Mouse (Mus musculus) adipocyte (in vitro differentiated cells): ENCODE results near the gene Zfp385a.

Experiments
- DNase-seq: peaks from one replicate; pipeline ENCODE4 v3.0.0-alpha.2; 2016; ENCODE audit warnings: low spot score

Gene Zfp385a

GRCm38 (mm10) chr15:103308056-103308875 lies 31.6 kb downstream of the Zfp385a start:
- no peak for DNase-seq

GRCm38 (mm10) chr15:103307125-103307524 lies 32.8 kb downstream of the Zfp385a start:
- peak; percentile 99 for DNase-seq

- DNase-seq, result peak; percentile 74
Measured at GRCm38 (mm10) chr15:103305792-103306645, 33.9 kb downstream of the Zfp385a start.

GRCm38 (mm10) chr15:103305070-103305678 lies 34.7 kb downstream of the Zfp385a start:
- DNase-seq, result peak; percentile 100

GRCm38 (mm10) chr15:103304616-103304969 lies 35.3 kb downstream of the Zfp385a start:
- no peak for DNase-seq

- DNase-seq, result peak; percentile 72
Measured at GRCm38 (mm10) chr15:103303916-103304615, 35.8 kb downstream of the Zfp385a start.

GRCm38 (mm10) chr15:103302341-103303021 lies 37.4 kb downstream of the Zfp385a start:
- no peak for DNase-seq

GRCm38 (mm10) chr15:103301547-103302340 lies 38.1 kb downstream of the Zfp385a start:
- peak; percentile 62 for DNase-seq

- DNase-seq, result peak; percentile 90
Measured at GRCm38 (mm10) chr15:103301046-103301445, 38.8 kb downstream of the Zfp385a start.

- DNase-seq, result no peak
Measured at GRCm38 (mm10) chr15:103300560-103300959, 39.3 kb downstream of the Zfp385a start.

- DNase-seq, result no peak
Measured at GRCm38 (mm10) chr15:103300067-103300471, 39.8 kb downstream of the Zfp385a start.

- DNase-seq, result no peak
Measured at GRCm38 (mm10) chr15:103299644-103300043, 40.2 kb downstream of the Zfp385a start.

- no peak for DNase-seq
Measured at GRCm38 (mm10) chr15:103298861-103299616, 40.9 kb downstream of the Zfp385a start.

GRCm38 (mm10) chr15:103298026-103298425 lies 41.9 kb downstream of the Zfp385a start:
- DNase-seq, result no peak

GRCm38 (mm10) chr15:103297313-103297712 lies 42.6 kb downstream of the Zfp385a start:
- DNase-seq, result no peak

- DNase-seq, result no peak
Measured at GRCm38 (mm10) chr15:103295851-103296250, 44.0 kb downstream of the Zfp385a start.

- no peak for DNase-seq
Measured at GRCm38 (mm10) chr15:103294649-103295048, 45.2 kb downstream of the Zfp385a start.

GRCm38 (mm10) chr15:103293375-103293774 lies 46.5 kb downstream of the Zfp385a start:
- DNase-seq, result no peak

GRCm38 (mm10) chr15:103292673-103293345 lies 47.1 kb downstream of the Zfp385a start:
- no peak for DNase-seq
